Mouse (Mus musculus): ENCODE results near the gene Prkcb. TPM values are rescaled to one million over a fixed set of nuclear protein-coding genes. Genes with fewer than 3 reads are reported as not detected.

Gene Prkcb
- polyA plus RNA-seq, 1 experiment from 2014 or later, result 13.3 TPM

DNA sequence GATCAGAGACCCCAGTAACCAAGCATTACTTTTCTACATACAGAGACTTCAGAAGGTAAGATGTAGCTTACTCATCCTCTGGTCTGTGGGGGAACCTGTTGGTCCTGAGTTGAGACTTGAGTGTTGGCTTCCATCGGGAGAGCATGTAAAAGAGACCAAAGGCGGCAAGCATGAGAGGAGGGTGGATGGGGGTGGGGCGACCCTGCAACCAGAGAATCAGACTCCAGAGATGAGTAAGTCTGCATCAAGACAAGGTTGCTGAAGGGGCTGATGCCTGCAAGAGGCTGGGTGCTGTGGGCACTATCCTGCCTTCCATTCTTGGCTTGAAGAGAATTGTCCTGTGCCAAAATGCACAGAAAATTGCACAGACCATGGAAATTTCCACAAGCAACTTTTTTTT is 83.8 kb downstream of the Prkcb start:
- Histone ChIP-seq H3K4me1 (ENCODE audit: control insufficient read depth, insufficient read depth, low read length) (no peaks in the 10 kb centered on the region), H3K36me3 (ENCODE audit: control insufficient read depth, insufficient read depth, low read length) (no peaks in the 10 kb centered on the region), H3K9me3 (replicated peaks; ENCODE audit: control insufficient read depth, low read length) (no peaks in the 10 kb centered on the region), H3K4me2 (no peak overlapping the region), H3K4me3 (ENCODE audit: low read depth, low read length) (no peak overlapping the region), H3K9ac (ENCODE audit: low read depth, low read length) (no peak overlapping the region), H3K27ac (ENCODE audit: low read depth, low read length) (no peak overlapping the region), H3K27me3 (ENCODE audit: control insufficient read depth, insufficient read depth, low read length) (no peaks in the 10 kb centered on the region)
- 63% methylated on average over 3 of the region's 3 CpGs for WGBS (ENCODE audit: insufficient replicate concordance)
- ATAC-seq (replicated peaks; ENCODE audit: insufficient number of reproducible peaks, low FRiP score, low TSS enrichment), result no peak

DNA sequence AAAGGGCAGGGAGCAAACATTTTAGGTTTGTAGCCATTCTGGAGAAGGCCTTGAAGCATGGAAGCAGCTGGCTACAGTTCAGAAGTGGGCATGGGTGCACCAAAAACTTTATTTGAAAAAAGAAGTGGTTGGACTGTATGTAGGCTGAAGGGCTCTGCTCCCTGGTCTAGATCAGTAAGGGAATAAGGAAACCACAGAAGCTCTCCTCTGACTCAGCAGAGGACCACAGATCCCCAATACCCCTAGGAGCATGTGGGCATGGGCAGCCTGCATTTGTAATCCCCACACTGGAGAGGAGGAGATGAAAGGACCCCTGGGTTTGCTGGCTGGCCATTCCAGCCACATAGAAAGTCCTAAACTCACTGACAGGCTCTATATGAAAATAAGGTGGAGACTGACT is 88.3 kb downstream of the Prkcb start:
- Histone ChIP-seq H3K4me3 (ENCODE audit: low read depth, low read length) (no peak overlapping the region), H3K27ac (ENCODE audit: low read depth, low read length) (no peak overlapping the region), H3K36me3 (ENCODE audit: control insufficient read depth, insufficient read depth, low read length) (no peaks in the 10 kb centered on the region)

DNA sequence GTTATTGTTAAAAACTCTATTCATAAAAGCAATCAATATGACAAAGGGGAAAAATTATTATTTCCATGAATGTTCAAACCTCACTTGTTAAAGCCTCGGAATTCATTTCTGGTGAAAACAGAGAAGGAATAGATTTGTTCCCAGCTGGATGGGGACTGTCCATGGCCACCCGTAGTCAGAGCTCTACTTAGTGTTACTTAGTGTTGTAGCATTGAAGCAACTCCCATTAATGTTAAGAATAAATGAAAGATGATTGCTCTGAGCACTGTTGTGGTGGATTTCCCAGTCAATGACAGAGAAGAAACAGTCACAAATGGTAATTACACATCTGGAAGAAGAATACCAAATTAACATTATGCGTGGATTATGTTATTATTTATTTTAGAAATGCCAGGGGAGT is 89.4 kb downstream of the Prkcb start:
- 74% methylated on average over 3 of the region's 3 CpGs for WGBS (ENCODE audit: insufficient replicate concordance)
- H3K27me3 ChIP-seq (ENCODE audit: control insufficient read depth, insufficient read depth, low read length), result no peaks in the 10 kb centered on the region
- no peak overlapping the region for H3K4me3 ChIP-seq (ENCODE audit: low read depth, low read length)
- no peaks in the 10 kb centered on the region for H3K36me3 ChIP-seq (ENCODE audit: control insufficient read depth, insufficient read depth, low read length)
- no peak overlapping the region for H3K27ac ChIP-seq (ENCODE audit: low read depth, low read length)
- H3K4me1 ChIP-seq (ENCODE audit: control insufficient read depth, insufficient read depth, low read length), result peaks cover 6% of the 10 kb centered on the region; the same call in 1 of the 2 replicates
- H3K9me3 ChIP-seq (replicated peaks; ENCODE audit: control insufficient read depth, low read length), result no peaks in the 10 kb centered on the region
- no peak overlapping the region for H3K4me2 ChIP-seq
- ATAC-seq (replicated peaks; ENCODE audit: insufficient number of reproducible peaks, low FRiP score, low TSS enrichment), result no peak
- no peak overlapping the region for H3K9ac ChIP-seq (ENCODE audit: low read depth, low read length)

More for the DNA sequence above, 88.3 kb downstream of the Prkcb start:
- Histone ChIP-seq H3K4me1 (ENCODE audit: control insufficient read depth, insufficient read depth, low read length) (peaks cover 6% of the 10 kb centered on the region; the same call in 1 of the 2 replicates), H3K9me3 (replicated peaks; ENCODE audit: control insufficient read depth, low read length) (no peaks in the 10 kb centered on the region), H3K4me2 (no peak overlapping the region), H3K27me3 (ENCODE audit: control insufficient read depth, insufficient read depth, low read length) (no peaks in the 10 kb centered on the region), H3K9ac (ENCODE audit: low read depth, low read length) (no peak overlapping the region)
- ATAC-seq (replicated peaks; ENCODE audit: insufficient number of reproducible peaks, low FRiP score, low TSS enrichment), result no peak

DNA sequence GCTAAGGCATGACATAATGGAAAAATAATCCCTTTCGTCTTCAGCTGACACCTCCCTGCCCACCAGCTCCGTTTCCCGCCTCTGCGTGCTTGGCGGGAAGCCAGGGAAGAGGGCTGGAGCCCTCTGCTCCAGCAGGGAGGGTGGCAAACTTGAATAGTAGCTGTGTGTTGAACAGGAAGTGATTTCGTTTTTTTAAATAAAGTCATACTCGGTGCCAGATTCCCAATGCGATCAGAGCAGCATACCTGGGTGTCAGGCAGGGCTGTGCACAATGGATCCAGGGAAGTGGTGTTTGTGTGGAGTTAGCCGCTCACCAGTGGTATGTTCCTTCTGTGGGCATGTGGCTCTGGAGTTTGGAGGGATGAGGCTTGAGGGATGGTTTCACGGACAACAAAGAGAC is 89.9 kb downstream of the Prkcb start:
- no peak overlapping the region for H3K4me3 ChIP-seq (ENCODE audit: low read depth, low read length)
- no peak overlapping the region for H3K9ac ChIP-seq (ENCODE audit: low read depth, low read length)
- H3K27ac ChIP-seq (ENCODE audit: low read depth, low read length), result no peak overlapping the region
- H3K9me3 ChIP-seq (replicated peaks; ENCODE audit: control insufficient read depth, low read length), result no peaks in the 10 kb centered on the region
- no peak; the same call in 1 of the 2 replicates for ATAC-seq (replicated peaks; ENCODE audit: insufficient number of reproducible peaks, low FRiP score, low TSS enrichment)
- WGBS (ENCODE audit: insufficient replicate concordance), result 44% methylated on average over 10 of the region's 10 CpGs
- H3K4me1 ChIP-seq (ENCODE audit: control insufficient read depth, insufficient read depth, low read length), result peaks cover 6% of the 10 kb centered on the region; the same call in 1 of the 2 replicates
- no peaks in the 10 kb centered on the region for H3K27me3 ChIP-seq (ENCODE audit: control insufficient read depth, insufficient read depth, low read length)
- no peaks in the 10 kb centered on the region for H3K36me3 ChIP-seq (ENCODE audit: control insufficient read depth, insufficient read depth, low read length)
- no peak overlapping the region for H3K4me2 ChIP-seq

DNA sequence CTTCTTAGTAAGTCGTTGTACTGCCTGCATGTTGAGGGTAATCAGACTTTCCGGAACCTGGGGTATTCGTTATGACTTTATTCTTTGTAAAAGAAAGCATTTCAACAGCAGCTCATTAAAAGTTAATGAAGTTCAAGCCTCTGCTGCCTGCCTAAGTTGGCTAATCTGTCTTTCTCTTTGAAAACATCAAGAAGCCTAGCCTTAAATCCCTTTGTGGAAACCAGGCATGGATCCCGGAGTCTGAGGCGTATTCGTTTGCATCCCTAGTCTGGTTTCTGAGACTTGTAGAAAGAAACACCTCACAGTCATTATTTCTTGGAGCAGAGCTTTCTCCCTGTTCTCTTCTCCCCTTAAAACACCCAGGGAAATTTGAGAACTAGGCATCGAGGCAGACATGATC is 90.7 kb downstream of the Prkcb start:
- WGBS (ENCODE audit: insufficient replicate concordance), result 71% methylated on average over 7 of the region's 7 CpGs
- no peak for ATAC-seq (replicated peaks; ENCODE audit: insufficient number of reproducible peaks, low FRiP score, low TSS enrichment)
- Histone ChIP-seq H3K4me2 (no peak overlapping the region), H3K4me1 (ENCODE audit: control insufficient read depth, insufficient read depth, low read length) (peaks cover 6% of the 10 kb centered on the region; the same call in 1 of the 2 replicates), H3K4me3 (ENCODE audit: low read depth, low read length) (no peak overlapping the region), H3K36me3 (ENCODE audit: control insufficient read depth, insufficient read depth, low read length) (no peaks in the 10 kb centered on the region), H3K9ac (ENCODE audit: low read depth, low read length) (no peak overlapping the region), H3K27ac (ENCODE audit: low read depth, low read length) (no peak overlapping the region), H3K27me3 (ENCODE audit: control insufficient read depth, insufficient read depth, low read length) (no peaks in the 10 kb centered on the region), H3K9me3 (replicated peaks; ENCODE audit: control insufficient read depth, low read length) (no peaks in the 10 kb centered on the region)

DNA sequence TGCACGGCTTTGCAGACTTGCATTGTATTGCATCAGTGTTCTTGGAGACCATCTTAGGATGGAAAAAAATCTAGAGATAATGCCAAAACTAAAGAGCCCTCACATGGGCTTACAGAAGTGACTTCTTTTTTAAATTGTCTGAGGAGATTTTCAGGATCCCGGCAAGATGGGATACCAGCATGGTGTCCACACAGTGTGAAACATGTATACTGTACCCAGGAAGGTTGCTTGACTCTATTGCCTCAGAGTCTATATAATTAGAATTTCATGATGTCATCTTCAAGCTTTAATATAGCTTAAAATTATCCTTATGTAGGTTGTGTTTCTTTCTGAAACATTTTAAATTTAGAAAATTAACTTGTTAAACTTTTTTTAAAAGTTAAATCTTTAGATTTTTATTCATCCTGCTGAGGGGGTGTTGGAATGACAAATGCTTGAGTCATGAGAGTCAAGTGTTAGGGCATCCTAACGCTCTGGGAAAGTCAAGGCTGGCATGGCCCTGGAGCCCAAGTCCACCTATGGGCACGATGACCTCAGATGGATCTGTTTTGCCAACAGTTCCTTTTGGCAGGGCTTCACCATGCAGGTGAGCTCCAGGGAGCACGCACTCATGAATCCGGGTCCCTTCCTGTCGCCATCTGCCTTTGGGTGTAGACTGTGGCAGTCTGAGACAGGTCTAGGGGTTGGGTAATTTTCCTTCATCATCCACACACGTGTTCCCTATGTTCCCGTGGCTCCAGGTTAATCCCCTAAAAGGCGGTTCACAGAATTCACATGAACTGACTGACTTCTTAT is 92.0 kb downstream of the Prkcb start:
- no peak overlapping the region for H3K27ac ChIP-seq (ENCODE audit: low read depth, low read length)
- no peaks in the 10 kb centered on the region for H3K36me3 ChIP-seq (ENCODE audit: control insufficient read depth, insufficient read depth, low read length)
- H3K9me3 ChIP-seq (replicated peaks; ENCODE audit: control insufficient read depth, low read length), result no peaks in the 10 kb centered on the region
- 80% methylated on average over 10 of the region's 10 CpGs for WGBS (ENCODE audit: insufficient replicate concordance)
- H3K27me3 ChIP-seq (ENCODE audit: control insufficient read depth, insufficient read depth, low read length), result no peaks in the 10 kb centered on the region
- no peak for ATAC-seq (replicated peaks; ENCODE audit: insufficient number of reproducible peaks, low FRiP score, low TSS enrichment)
- H3K4me1 ChIP-seq (ENCODE audit: control insufficient read depth, insufficient read depth, low read length), result peaks cover 6% of the 10 kb centered on the region; the same call in 1 of the 2 replicates
- no peak overlapping the region for H3K4me2 ChIP-seq
- no peak overlapping the region for H3K9ac ChIP-seq (ENCODE audit: low read depth, low read length)
- no peak overlapping the region for H3K4me3 ChIP-seq (ENCODE audit: low read depth, low read length)

DNA sequence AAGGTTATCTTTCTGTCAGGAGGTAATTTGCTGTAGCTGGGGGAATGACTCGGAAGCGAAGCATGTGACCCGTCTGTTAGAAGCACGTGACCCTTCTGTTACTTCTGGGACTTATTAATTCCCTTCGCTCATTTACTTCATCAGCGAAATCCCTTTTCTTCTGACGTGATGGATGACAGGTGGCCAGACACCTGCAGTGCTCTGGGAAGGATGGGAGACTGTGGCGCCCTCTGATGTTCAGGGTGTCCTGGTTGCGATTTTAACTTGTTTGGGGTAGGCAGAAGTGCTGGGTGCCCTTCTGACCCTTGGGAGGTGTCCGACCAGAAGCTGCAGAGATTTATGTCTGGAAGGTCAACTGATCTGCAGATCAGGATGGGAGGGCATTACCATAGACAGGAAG is 93.0 kb downstream of the Prkcb start:
- Histone ChIP-seq H3K9me3 (replicated peaks; ENCODE audit: control insufficient read depth, low read length) (no peaks in the 10 kb centered on the region), H3K4me3 (ENCODE audit: low read depth, low read length) (no peak overlapping the region), H3K9ac (ENCODE audit: low read depth, low read length) (no peak overlapping the region), H3K27me3 (ENCODE audit: control insufficient read depth, insufficient read depth, low read length) (no peaks in the 10 kb centered on the region), H3K4me2 (no peak overlapping the region), H3K27ac (ENCODE audit: low read depth, low read length) (no peak overlapping the region), H3K4me1 (ENCODE audit: control insufficient read depth, insufficient read depth, low read length) (peaks cover 6% of the 10 kb centered on the region; the same call in 1 of the 2 replicates), H3K36me3 (ENCODE audit: control insufficient read depth, insufficient read depth, low read length) (no peaks in the 10 kb centered on the region)
- ATAC-seq (replicated peaks; ENCODE audit: insufficient number of reproducible peaks, low FRiP score, low TSS enrichment), result no peak
- 47% methylated on average over 10 of the region's 10 CpGs for WGBS (ENCODE audit: insufficient replicate concordance)

DNA sequence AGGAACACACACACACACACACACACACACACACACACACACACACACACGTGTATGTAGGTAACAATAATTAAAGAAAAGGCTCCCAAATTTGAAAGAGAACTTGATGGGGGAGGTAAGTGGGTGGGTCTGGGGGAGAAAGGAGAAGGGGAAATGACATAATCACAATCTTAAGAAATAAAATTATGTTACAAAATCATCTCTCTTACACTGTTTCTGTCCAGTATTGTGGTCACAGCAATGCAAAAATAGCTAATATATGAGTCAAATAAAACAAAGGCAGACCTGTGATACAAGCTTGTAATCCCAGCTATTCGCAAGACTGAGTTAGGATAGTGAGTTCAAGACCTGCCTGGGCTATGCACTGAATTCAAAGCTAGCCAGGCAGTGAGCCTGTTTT is 94.7 kb downstream of the Prkcb start:
- Histone ChIP-seq H3K9ac (ENCODE audit: low read depth, low read length) (no peak overlapping the region), H3K9me3 (replicated peaks; ENCODE audit: control insufficient read depth, low read length) (no peaks in the 10 kb centered on the region), H3K27ac (ENCODE audit: low read depth, low read length) (no peak overlapping the region), H3K36me3 (ENCODE audit: control insufficient read depth, insufficient read depth, low read length) (no peaks in the 10 kb centered on the region), H3K27me3 (ENCODE audit: control insufficient read depth, insufficient read depth, low read length) (no peaks in the 10 kb centered on the region), H3K4me3 (ENCODE audit: low read depth, low read length) (no peak overlapping the region), H3K4me1 (ENCODE audit: control insufficient read depth, insufficient read depth, low read length) (peaks cover 5% of the 10 kb centered on the region; the same call in 1 of the 2 replicates), H3K4me2 (no peak overlapping the region)
- WGBS (ENCODE audit: insufficient replicate concordance), result 67% methylated on average over 2 of the region's 2 CpGs
- ATAC-seq (replicated peaks; ENCODE audit: insufficient number of reproducible peaks, low FRiP score, low TSS enrichment), result no peak

DNA sequence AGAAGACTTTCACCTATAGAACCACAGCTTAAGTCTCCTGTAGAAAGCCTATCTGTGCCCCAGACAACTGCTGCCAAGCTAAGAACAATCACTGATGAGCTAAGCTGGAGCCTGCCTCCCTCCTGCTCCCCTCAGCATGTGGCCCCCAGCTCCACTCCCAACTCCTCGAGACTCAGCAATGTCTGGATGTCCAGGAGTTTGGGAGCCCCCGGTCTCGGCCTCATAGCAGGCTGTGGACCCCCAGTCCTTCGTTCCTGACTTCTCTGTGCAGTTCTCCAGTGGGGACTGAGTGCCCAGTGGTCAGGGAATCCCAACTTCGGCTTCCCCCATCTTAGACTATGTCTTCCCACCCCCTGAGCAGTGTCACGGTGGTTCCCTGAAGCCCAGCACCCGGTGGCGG is 96.3 kb downstream of the Prkcb start:
- Histone ChIP-seq H3K27me3 (ENCODE audit: control insufficient read depth, insufficient read depth, low read length) (no peaks in the 10 kb centered on the region), H3K27ac (ENCODE audit: low read depth, low read length) (no peak overlapping the region), H3K36me3 (ENCODE audit: control insufficient read depth, insufficient read depth, low read length) (no peaks in the 10 kb centered on the region), H3K9ac (ENCODE audit: low read depth, low read length) (no peak overlapping the region), H3K4me3 (ENCODE audit: low read depth, low read length) (no peak overlapping the region), H3K9me3 (replicated peaks; ENCODE audit: control insufficient read depth, low read length) (no peaks in the 10 kb centered on the region), H3K4me1 (ENCODE audit: control insufficient read depth, insufficient read depth, low read length) (0 out of 2 replicates have a peak, but pooled peaks cover 5% of the 10 kb centered on the region), H3K4me2 (no peak overlapping the region)
- no peak for ATAC-seq (replicated peaks; ENCODE audit: insufficient number of reproducible peaks, low FRiP score, low TSS enrichment)
- WGBS (ENCODE audit: insufficient replicate concordance), result 78% methylated on average over 8 of the region's 8 CpGs

Data from heart, embryonic 11.5 days (tissue).